Mouse (Mus musculus): ENCODE measurements around the gene Tgoln1. TPM values are rescaled to one million over a fixed set of nuclear protein-coding genes. Genes with fewer than 3 reads are reported as not detected.
A peak's percentile ranks its signal among the peaks of the same experiment; 100 is the strongest.

Tgoln1 gene
- polyA plus RNA-seq (2015; fragmentation: Nextera tagmentation; extraction: Ambion mirVana): 25.6 and 25.8 TPM in 2 replicates

- H3K36me3 ChIP-seq: peaks cover 14% of the 10 kb centered on the region
- peak within 1 kb of the TSS; percentile 84 for H3K4me3 ChIP-seq
- peak within 1 kb of the TSS; percentile 73 for H3K9ac ChIP-seq
- no peaks in the 10 kb centered on the region for H3K27me3 ChIP-seq
- peak within 1 kb of the TSS; percentile 82 for H3K4me2 ChIP-seq
- no peaks in the 10 kb centered on the region for H3K9me3 ChIP-seq
- peak within 1 kb of the TSS; percentile 91 for H3K27ac ChIP-seq
- H3K4me1 ChIP-seq: peaks cover 27% of the 10 kb centered on the region
- peak; percentile 93 for ATAC-seq (ENCODE audit: insufficient number of reproducible peaks, low FRiP score, low TSS enrichment, low read depth)
- WGBS: under 1% methylated on average over 41 of the region's 41 CpGs
These were observed at the start of gene Tgoln1 for GRCm38 (mm10) chr6:72616643-72617288. Gene Tgoln1 (minus strand): TSS chr6:72617000.

DNA sequence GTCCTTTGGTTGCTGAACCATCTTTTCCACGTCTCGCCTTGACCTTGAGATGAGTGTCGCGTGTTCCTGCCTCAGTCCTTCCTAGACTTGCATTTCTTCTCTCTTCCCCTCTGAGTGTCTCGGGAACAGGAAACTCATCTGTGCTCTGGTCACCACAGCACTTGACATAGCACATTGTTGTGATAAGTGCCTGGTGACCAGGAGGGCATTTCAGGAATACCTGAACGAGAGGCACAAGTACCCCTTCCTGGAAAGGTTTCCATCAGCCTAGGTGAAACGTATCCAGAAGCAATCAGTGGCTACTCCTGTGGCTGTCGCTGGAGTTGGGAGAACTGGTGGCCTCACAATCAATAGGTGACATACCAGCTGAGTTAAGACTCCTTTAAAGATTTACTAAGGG is 47.5 kb upstream of the Tgoln1 start:
- ATAC-seq (ENCODE audit: insufficient number of reproducible peaks, low FRiP score, low TSS enrichment, low read depth): no peak
- Histone ChIP-seq H3K4me1 (peaks cover 63% of the 10 kb centered on the region), H3K27ac (no peak overlapping the region), H3K4me2 (no peak overlapping the region), H3K27me3 (no peaks in the 10 kb centered on the region), H3K4me3 (no peak overlapping the region), H3K9me3 (no peaks in the 10 kb centered on the region), H3K9ac (no peak overlapping the region), H3K36me3 (no peaks in the 10 kb centered on the region)
- 72% methylated on average over 8 of the region's 8 CpGs for WGBS

GRCm38 (mm10) chr6:72663000-72663399 is 46.2 kb upstream of the Tgoln1 start:
- Histone ChIP-seq H3K4me1 (peaks cover 60% of the 10 kb centered on the region), H3K4me3 (no peak overlapping the region), H3K4me2 (no peak overlapping the region), H3K9ac (no peak overlapping the region), H3K27me3 (no peaks in the 10 kb centered on the region), H3K27ac (peak overlapping the region; percentile 65), H3K9me3 (no peaks in the 10 kb centered on the region), H3K36me3 (no peaks in the 10 kb centered on the region)
- ATAC-seq (ENCODE audit: insufficient number of reproducible peaks, low FRiP score, low TSS enrichment, low read depth): no peak
- WGBS: 12% methylated on average over 1 of the region's 1 CpGs

DNA sequence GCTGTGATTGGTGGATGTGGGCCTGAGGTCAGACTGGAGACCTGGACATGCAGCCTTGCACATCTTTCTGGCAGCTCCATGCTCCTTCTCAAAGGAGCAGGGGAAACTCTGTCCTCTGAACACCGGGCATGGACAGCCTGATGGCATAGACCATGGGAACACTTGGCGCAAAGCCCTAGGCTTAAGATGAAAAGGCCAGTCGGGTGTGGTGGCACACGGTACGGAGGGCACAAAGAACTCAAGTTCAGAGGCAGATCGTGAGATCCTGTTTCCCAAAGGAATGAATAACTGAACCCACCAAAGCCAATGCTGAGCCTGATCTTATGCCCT is 43.6 kb upstream of the Tgoln1 start:
- Histone ChIP-seq H3K4me3 (no peak overlapping the region), H3K4me2 (no peak overlapping the region), H3K9me3 (no peaks in the 10 kb centered on the region), H3K36me3 (no peaks in the 10 kb centered on the region), H3K4me1 (peaks cover 61% of the 10 kb centered on the region), H3K27ac (no peak overlapping the region), H3K27me3 (no peaks in the 10 kb centered on the region), H3K9ac (no peak overlapping the region)
- WGBS: 63% methylated on average over 6 of the region's 6 CpGs
- ATAC-seq (ENCODE audit: insufficient number of reproducible peaks, low FRiP score, low TSS enrichment, low read depth): no peak

DNA sequence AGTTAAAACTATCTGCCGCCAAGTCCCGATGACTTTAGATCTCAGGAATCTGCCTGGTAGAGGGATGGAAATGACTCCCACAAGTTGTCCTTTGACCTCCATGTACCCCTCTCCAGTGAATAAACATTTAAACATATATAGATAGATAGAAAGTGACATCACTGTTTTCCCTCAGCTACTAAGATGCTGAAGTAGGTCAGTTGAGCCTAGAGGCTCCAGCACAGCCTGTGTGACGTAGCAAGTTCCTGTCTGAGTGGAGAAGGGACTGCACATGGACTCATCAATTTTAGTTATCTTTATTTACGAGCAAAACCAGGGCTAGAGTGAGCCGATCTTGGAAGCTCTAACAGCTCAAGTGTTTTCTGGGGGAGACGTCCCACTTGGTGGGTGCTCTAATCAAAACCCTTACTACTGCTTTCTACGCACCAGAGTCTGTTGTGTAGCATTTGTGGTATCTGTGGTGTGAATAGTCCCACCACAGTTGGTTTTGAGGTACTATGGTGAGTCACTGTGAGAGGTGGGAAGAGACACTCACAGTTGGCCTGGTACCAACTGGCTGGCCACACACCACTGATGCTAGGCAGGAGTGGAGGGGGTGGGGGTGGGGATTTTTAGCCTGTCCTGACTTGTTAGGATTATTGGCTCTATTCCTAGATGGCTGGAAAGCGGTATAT is 43.1 kb upstream of the Tgoln1 start:
- no peak for ATAC-seq (ENCODE audit: insufficient number of reproducible peaks, low FRiP score, low TSS enrichment, low read depth)
- H3K9me3 ChIP-seq: no peaks in the 10 kb centered on the region
- no peak overlapping the region for H3K9ac ChIP-seq
- no peaks in the 10 kb centered on the region for H3K36me3 ChIP-seq
- H3K27ac ChIP-seq: peak overlapping the region; percentile 38; the same call in 1 of the 2 replicates
- 56% methylated on average over 8 of the region's 8 CpGs for WGBS
- H3K4me1 ChIP-seq: peaks cover 66% of the 10 kb centered on the region
- no peaks in the 10 kb centered on the region for H3K27me3 ChIP-seq
- no peak overlapping the region for H3K4me2 ChIP-seq
- H3K4me3 ChIP-seq: no peak overlapping the region

DNA sequence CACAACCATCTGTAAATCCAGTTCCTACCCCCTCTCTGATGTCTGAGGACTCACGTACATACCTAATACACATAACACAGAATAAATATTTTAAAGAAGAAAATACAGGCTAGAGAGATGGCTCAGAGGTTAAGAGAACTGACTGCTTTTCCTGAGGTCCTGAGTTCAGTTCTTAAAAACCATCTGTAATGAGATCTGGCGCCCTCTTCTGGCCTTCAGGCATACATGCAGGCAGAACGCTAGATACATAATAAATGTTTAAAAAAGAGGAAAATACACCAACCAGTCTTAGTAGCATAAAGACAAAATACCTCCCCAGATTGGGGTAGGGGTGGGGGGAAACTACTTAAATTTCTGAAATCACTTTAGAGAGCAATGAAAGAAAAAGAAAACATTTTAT is 41.2 kb upstream of the Tgoln1 start:
- no peaks in the 10 kb centered on the region for H3K27me3 ChIP-seq
- H3K4me1 ChIP-seq: peaks cover 79% of the 10 kb centered on the region
- H3K36me3 ChIP-seq: no peaks in the 10 kb centered on the region
- H3K4me2 ChIP-seq: no peak overlapping the region
- H3K9ac ChIP-seq: no peak overlapping the region
- WGBS: 52% methylated on average over 3 of the region's 3 CpGs
- ATAC-seq (ENCODE audit: insufficient number of reproducible peaks, low FRiP score, low TSS enrichment, low read depth): no peak
- H3K27ac ChIP-seq: no peak overlapping the region
- no peaks in the 10 kb centered on the region for H3K9me3 ChIP-seq
- no peak overlapping the region for H3K4me3 ChIP-seq

- ATAC-seq (ENCODE audit: insufficient number of reproducible peaks, low FRiP score, low TSS enrichment, low read depth): no peak
- peak overlapping the region; percentile 94 for H3K27ac ChIP-seq
- peaks cover 69% of the 10 kb centered on the region for H3K4me1 ChIP-seq
- 46% methylated on average over 7 of the region's 7 CpGs for WGBS
- H3K36me3 ChIP-seq: no peaks in the 10 kb centered on the region
- H3K4me2 ChIP-seq: peak overlapping the region; percentile 62
- no peaks in the 10 kb centered on the region for H3K27me3 ChIP-seq
- no peaks in the 10 kb centered on the region for H3K9me3 ChIP-seq
- H3K9ac ChIP-seq: no peak overlapping the region
- peak overlapping the region; percentile 39 for H3K4me3 ChIP-seq
These were observed 39.2 kb upstream of the Tgoln1 start for GRCm38 (mm10) chr6:72656053-72656442.

GRCm38 (mm10) chr6:72655309-72656052 is 38.7 kb upstream of the Tgoln1 start:
- 3% methylated on average over 20 of the region's 20 CpGs for WGBS
- Histone ChIP-seq H3K4me3 (peak overlapping the region; percentile 39), H3K36me3 (no peaks in the 10 kb centered on the region), H3K9me3 (no peaks in the 10 kb centered on the region), H3K27me3 (no peaks in the 10 kb centered on the region), H3K4me2 (peak overlapping the region; percentile 62), H3K27ac (peak overlapping the region; percentile 94), H3K9ac (no peak overlapping the region), H3K4me1 (peaks cover 69% of the 10 kb centered on the region)
- peak; percentile 87 for ATAC-seq (ENCODE audit: insufficient number of reproducible peaks, low FRiP score, low TSS enrichment, low read depth)

- Histone ChIP-seq H3K9me3 (no peaks in the 10 kb centered on the region), H3K4me3 (no peak overlapping the region), H3K9ac (no peak overlapping the region), H3K4me1 (peaks cover 64% of the 10 kb centered on the region), H3K36me3 (no peaks in the 10 kb centered on the region), H3K27me3 (no peaks in the 10 kb centered on the region), H3K4me2 (no peak overlapping the region), H3K27ac (peak overlapping the region; percentile 94; the same call in 1 of the 2 replicates)
- no peak for ATAC-seq (ENCODE audit: insufficient number of reproducible peaks, low FRiP score, low TSS enrichment, low read depth)
- WGBS: 72% methylated on average over 6 of the region's 6 CpGs
These were observed 37.6 kb upstream of the Tgoln1 start for GRCm38 (mm10) chr6:72654355-72654754.

DNA sequence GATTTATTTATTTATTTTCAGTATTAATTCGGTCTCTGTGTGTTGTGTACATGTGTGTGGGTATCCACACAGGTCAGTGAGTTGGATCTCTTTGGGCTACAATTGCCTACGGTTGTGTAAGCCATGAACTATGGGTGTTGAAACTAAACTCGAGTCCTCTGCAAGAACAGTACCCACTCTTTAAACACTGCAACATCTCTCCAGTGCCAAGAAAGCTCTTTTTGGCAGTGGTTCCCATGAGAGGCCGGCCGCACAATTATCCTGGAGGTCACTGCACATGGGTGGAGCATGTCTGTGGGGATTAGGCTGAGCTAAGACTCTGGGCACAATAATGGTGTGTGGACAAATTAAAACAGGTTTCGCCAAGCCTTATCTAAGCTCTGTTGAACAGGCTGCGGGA is 36.6 kb upstream of the Tgoln1 start:
- peak overlapping the region; percentile 19; the same call in 1 of the 2 replicates for H3K27ac ChIP-seq
- WGBS: 58% methylated on average over 7 of the region's 7 CpGs

GRCm38 (mm10) chr6:72650338-72650851 is 33.6 kb upstream of the Tgoln1 start:
- no peak overlapping the region for H3K4me2 ChIP-seq
- H3K27ac ChIP-seq: peak overlapping the region; percentile 30; the same call in 1 of the 2 replicates
- 52% methylated on average over 10 of the region's 10 CpGs for WGBS
- H3K9me3 ChIP-seq: no peaks in the 10 kb centered on the region
- no peak overlapping the region for H3K9ac ChIP-seq
- H3K36me3 ChIP-seq: 0 out of 2 replicates have a peak, but pooled peaks cover 16% of the 10 kb centered on the region
- no peak for ATAC-seq (ENCODE audit: insufficient number of reproducible peaks, low FRiP score, low TSS enrichment, low read depth)
- no peaks in the 10 kb centered on the region for H3K27me3 ChIP-seq
- peaks cover 66% of the 10 kb centered on the region for H3K4me1 ChIP-seq
- no peak overlapping the region for H3K4me3 ChIP-seq

More for the DNA sequence above, 36.6 kb upstream of the Tgoln1 start:
- Histone ChIP-seq H3K27me3 (no peaks in the 10 kb centered on the region), H3K4me3 (no peak overlapping the region), H3K9me3 (no peaks in the 10 kb centered on the region), H3K36me3 (0 out of 2 replicates have a peak, but pooled peaks cover 4% of the 10 kb centered on the region), H3K9ac (no peak overlapping the region), H3K4me2 (no peak overlapping the region), H3K4me1 (peaks cover 68% of the 10 kb centered on the region)
- no peak for ATAC-seq (ENCODE audit: insufficient number of reproducible peaks, low FRiP score, low TSS enrichment, low read depth)

Measured in limb, embryonic 15.5 days (tissue).